Mouse (Mus musculus) heart, postnatal 36 days (tissue): Measurements from ENCODE around the gene Snf8. TPM values are rescaled to one million over a fixed set of nuclear protein-coding genes. Genes with fewer than 3 reads are reported as not detected.

Experiments
- total RNA-seq, 2 experiments: library from RNA; stranded (reverse); gene quantifications; 2 replicates each; pipeline ENCODE4 v1.2.3; 2021

Snf8 gene
- total RNA-seq, 2 experiments from 2014 or later, result 44.1 to 46.2 TPM

Other genes with a start within 250 kb of the Snf8 start
- 100 to 1,000 TPM; 174 to 180 TPM for gene Phospho1, start 210.4 kb upstream of the Snf8 start, total RNA-seq
- gene Gngt2, start 197.7 kb upstream of the Snf8 start, total RNA-seq, result 10 to 100 TPM; 15.3 to 23.5 TPM
- 10 to 100 TPM in 1 of 2 experiments, 1 to 10 TPM in 1; 9.3 to 13.7 TPM for gene Abi3, start 192.4 kb upstream of the Snf8 start, total RNA-seq
- gene B4galnt2, start 120.0 kb upstream of the Snf8 start, total RNA-seq, result not detected
- gene Igf2bp1, start 28.9 kb upstream of the Snf8 start, total RNA-seq, result under 1 TPM; 0.08 to 0.17 TPM
- gene Gip, start 10.3 kb upstream of the Snf8 start, total RNA-seq, result not detected
- 10 to 100 TPM; 30.7 to 32.1 TPM for gene Ube2z, start 30.5 kb downstream of the Snf8 start, total RNA-seq
- gene Atp5g1, start 40.8 kb downstream of the Snf8 start, total RNA-seq, result 1,000 to 10,000 TPM; 3,285 to 3,604 TPM
- not detected for gene Calcoco2, start 77.1 kb downstream of the Snf8 start, total RNA-seq
- not detected for gene Ttll6, start 98.9 kb downstream of the Snf8 start, total RNA-seq
- gene Hoxb13, start 159.4 kb downstream of the Snf8 start, total RNA-seq, result not detected
- not detected for gene Hoxb9, start 236.6 kb downstream of the Snf8 start, total RNA-seq
- not detected for gene Hoxb8, start 247.0 kb downstream of the Snf8 start, total RNA-seq